Mouse (Mus musculus): ENCODE data around the gene Hs3st5.
"Not testable (repeated sequence)": the region's sequence is repeated elsewhere in the genome, so short reads cannot be mapped to it uniquely, and the experiment has no call there.

Gene Hs3st5

GRCm38 (mm10) chr10:36506727-36507555, at the start of gene Hs3st5:
Gene Hs3st5, plus strand, starts transcription at chr10:36506814.
- in situ Hi-C loops (cut with MboI; ENCODE audit: low sequenced_read_pairs) = no loop called here

DNA sequence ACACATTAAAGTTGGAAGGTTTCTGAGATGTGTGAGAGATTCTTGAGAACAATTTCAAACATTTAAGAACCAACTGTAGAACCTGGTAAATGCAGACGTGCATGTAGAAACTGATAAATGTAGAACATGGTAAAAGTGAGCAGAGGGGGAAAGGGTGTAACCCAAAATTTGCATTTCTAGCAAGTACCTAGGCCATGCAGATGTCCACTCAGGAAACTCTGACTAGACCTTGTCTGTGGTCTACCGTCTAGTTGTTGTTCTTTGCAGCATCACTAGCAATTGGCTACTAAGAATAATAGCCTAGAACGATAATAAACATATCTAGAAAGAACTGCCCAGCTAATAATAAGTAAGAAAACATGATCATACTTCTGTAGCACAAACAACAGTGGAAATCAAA, 38.0 kb upstream of the Hs3st5 start:
- in situ Hi-C loops (cut with MboI; ENCODE audit: low sequenced_read_pairs) = no loop called here

DNA sequence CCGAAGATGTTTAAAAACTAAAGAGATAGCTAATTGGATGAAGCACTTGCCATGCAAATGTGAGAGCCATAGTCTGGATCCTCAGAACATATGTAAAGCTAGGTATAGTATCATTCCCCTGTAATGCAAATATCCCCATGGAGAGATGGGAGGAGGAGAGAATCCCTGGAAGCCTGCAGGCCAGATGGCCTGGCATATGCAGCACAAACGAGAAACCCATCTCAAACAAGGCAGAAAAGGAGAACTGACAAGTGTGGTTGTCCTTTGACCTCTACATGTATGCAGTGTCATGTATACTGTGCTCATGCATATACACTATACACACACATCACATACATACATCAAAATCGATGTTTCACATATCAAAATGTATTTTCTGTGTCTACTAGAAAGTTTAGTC, 35.5 kb upstream of the Hs3st5 start:
- in situ Hi-C loops (cut with MboI; ENCODE audit: low sequenced_read_pairs) = no loop called here

GRCm38 (mm10) chr10:36474834-36475233, 31.8 kb upstream of the Hs3st5 start:
- in situ Hi-C loops (cut with MboI; ENCODE audit: low sequenced_read_pairs) = no loop called here

GRCm38 (mm10) chr10:36477543-36477942, 29.1 kb upstream of the Hs3st5 start:
- in situ Hi-C loops (cut with MboI; ENCODE audit: low sequenced_read_pairs) = no loop called here

- in situ Hi-C loops (cut with MboI; ENCODE audit: low sequenced_read_pairs) = no loop called here
Measured at GRCm38 (mm10) chr10:36483362-36483761, 23.3 kb upstream of the Hs3st5 start.

- in situ Hi-C loops (cut with MboI; ENCODE audit: low sequenced_read_pairs) = no loop called here
Measured at GRCm38 (mm10) chr10:36484011-36484410, 22.6 kb upstream of the Hs3st5 start.

GRCm38 (mm10) chr10:36484728-36485300, 21.8 kb upstream of the Hs3st5 start:
- in situ Hi-C loops (cut with MboI; ENCODE audit: low sequenced_read_pairs) = no loop called here

DNA sequence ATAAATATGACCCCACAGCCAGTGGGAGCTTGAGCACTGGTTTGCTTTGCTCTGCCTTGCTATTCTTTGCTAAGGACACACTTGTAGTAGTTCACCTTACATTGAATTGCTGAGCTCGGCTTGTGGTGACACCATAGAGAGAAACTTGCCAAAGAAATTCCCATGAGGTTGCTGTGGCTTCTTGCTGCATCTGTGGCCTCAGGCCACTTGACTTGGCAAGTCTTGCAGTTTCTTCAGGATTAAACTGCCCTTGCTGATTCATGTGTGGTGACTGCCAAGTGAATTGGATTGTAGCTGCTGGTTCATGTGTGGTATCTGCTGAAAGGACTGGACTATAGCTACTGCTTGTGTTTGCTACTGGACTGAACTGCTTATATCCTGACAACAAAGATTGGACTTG, 13.0 kb upstream of the Hs3st5 start:
- in situ Hi-C loops (cut with MboI; ENCODE audit: low sequenced_read_pairs) = no loop called here

- in situ Hi-C loops (cut with MboI; ENCODE audit: low sequenced_read_pairs) = no loop called here
Measured at GRCm38 (mm10) chr10:36499713-36500112, 6.9 kb upstream of the Hs3st5 start.

DNA sequence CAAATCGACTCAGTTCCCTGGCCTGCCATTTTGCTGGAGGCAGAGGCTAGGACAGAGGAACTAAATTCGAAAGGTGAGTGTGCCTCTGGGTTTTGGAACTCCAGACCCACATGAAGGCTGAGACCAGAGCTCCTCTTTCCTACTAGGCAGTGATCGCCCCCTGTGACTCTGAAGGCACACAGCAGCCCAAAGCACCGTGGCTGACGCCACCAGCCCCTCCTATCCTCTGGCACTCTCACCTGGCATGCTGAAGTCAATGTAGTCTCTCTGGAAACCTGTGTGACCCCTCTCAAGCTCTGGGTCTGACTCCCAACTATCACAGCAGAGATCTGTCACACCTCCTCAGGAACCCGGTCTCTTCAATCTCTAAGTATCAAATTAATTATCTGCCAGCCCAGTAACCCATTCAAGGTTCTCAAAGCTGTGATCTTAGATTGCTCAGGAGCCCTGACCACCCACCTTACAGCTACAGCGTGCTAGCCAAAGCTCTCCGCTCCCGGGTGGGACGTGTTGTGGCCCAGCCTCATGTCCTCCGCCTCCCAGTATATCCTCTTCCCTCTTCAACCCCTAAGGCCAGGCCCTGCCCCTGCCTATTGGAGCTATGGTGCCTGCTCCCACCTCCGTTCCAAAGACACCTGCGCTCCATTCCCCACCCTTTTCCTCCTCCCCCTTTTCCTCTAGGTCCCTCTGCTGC, 434 bp upstream of the Hs3st5 start:
- in situ Hi-C loops (cut with MboI; ENCODE audit: low sequenced_read_pairs) = no loop called here

- in situ Hi-C loops (cut with MboI; ENCODE audit: low sequenced_read_pairs) = no loop called here
Measured at GRCm38 (mm10) chr10:36507556-36507870, 899 bp downstream of the Hs3st5 start.

GRCm38 (mm10) chr10:36507991-36508546, 1.5 kb downstream of the Hs3st5 start:
- in situ Hi-C loops (cut with MboI; ENCODE audit: low sequenced_read_pairs) = no loop called here

GRCm38 (mm10) chr10:36509477-36509876, 2.9 kb downstream of the Hs3st5 start:
- in situ Hi-C loops (cut with MboI; ENCODE audit: low sequenced_read_pairs) = no loop called here

- in situ Hi-C loops (cut with MboI; ENCODE audit: low sequenced_read_pairs) = no loop called here
Measured at GRCm38 (mm10) chr10:36523881-36524280, 17.3 kb downstream of the Hs3st5 start.

DNA sequence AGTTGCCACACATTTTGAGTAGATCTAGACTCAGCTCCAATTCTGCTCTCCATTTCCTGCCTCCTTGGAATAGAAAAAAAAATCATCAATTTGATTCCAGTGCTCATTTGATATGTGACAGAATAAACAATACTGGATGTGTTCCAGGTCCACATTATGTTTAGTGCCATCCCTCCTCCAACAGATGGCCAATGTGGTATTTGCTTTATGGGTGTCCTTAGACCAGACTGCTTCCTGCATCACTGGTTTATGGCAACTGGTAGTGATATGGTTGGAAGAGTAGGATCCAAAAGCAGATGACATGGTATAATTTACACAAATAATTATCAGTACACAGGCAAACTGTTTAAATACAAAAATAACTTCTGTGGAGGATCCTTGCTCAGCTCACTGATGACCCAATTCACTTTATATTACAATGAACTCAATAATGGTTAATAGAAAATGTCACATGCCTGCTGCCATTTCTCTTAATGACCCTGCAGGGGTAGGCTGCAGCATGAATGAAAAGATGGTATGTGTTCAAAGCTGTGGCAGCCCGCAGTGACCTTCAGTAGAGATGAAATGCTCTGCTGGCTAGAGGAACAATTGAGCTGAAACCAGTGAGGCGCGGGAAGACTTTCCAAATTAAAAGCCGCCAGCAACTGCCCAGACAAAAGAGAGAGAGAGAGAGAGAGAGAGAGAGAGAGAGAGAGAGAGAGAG, 27.2 kb downstream of the Hs3st5 start:
- in situ Hi-C loops (cut with MboI; ENCODE audit: low sequenced_read_pairs) = no loop called here

- in situ Hi-C loops (cut with MboI; ENCODE audit: low sequenced_read_pairs) = no loop called here
Measured at GRCm38 (mm10) chr10:36546622-36547021, 40.0 kb downstream of the Hs3st5 start.

DNA sequence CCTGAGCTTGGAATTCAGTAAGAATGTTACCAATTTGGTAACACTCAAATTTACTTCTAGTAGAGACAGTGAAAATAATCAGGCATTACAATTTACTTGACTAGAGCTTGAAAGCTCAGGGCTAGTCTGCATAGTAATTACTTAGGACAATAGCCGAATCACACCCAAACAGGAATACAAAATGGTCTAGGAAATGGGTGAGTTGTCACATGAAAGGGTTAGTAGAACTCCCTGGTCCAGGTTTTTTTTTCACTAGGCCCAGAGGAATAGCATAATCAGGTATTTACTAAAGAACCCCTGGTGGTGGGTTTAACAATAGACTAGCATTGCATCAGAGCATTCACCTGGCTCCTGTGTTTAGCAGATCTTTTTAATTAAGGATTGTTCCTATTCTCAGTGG, 41.1 kb downstream of the Hs3st5 start:
- in situ Hi-C loops (cut with MboI; ENCODE audit: low sequenced_read_pairs) = not testable (repeated sequence)

DNA sequence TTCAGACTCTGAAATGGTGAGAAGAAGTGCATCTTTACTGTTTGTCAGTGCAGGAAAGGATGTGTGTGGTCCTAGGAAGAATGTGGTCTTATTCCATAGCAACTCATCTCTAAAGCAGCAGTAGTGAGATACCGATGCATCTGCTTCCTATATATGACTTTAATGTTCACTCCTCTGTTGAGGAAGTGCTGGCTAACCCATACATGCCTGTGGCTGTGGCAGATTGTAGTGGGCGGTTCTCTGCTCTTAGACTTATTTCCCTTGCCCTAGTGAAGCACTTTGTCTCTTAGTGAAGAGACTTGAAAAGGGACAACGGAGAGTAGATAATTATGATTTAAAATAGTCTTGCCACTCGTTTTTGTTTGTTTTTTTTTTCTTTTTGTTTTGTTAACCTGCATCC, 47.4 kb downstream of the Hs3st5 start:
- in situ Hi-C loops (cut with MboI; ENCODE audit: low sequenced_read_pairs) = no loop called here

DNA sequence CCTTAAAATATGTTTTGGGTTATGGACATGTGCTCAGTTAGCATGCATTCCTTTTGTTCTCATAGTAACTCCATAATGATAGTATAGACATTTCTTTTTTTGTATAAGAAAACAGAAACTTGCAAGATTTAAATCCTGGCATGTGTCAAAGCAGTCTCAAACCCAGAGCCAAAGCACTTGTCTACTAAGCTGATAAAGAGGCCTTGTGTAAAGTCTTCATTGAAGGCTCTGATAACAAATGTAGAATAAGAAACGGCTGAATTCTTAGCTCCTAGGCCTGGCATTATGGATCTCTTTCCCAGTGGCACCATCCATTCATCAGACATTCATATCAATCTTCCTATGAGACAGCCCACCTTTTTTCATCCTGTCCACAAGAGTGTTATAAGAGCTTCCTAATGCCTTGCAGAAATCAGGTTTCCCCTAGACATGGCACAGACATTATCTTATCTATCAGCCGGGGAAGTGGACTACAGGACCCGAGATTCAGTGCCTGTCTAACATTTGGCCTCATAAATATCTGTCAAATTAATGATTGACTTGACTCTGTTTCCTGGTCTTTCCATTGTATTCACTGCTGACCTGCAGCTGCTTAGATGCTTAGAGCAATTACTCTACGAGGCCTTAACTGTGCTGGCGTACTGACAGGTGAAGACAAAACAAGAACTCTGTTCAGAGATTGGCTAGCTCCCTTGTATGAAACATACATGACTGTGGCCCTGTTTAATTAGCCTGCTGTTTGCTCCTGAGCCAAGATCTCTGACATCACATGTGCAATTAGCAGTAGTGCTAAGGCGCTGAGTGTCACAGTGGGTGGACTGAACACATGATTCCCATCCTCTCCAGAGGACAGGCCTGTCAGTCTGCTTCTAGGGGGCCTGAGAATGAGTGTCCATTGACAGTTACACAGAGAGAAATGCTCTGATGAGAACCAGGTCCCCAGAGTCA, 48.6 kb downstream of the Hs3st5 start:
- in situ Hi-C loops (cut with MboI; ENCODE audit: low sequenced_read_pairs) = no loop called here

Measured in CH12F3 (cell line).